Mouse (Mus musculus): Measurements from ENCODE around the gene Ikzf5.

- TF ChIP-seq CTCF (IDR thresholded peaks at IDR 0.05; ENCODE audit: low read depth) = no peak
- peak; percentile 96 for TF ChIP-seq EP300 (IDR thresholded peaks at IDR 0.05; ENCODE audit: low read depth)
Observed at GRCm38 (mm10) chr7:131424912-131425311, 14.6 kb upstream of the Ikzf5 start.
